Mouse (Mus musculus) megakaryocyte-erythroid progenitor cell, adult 5 weeks (primary cell): ENCODE results near the gene Tomm5. TPM values are rescaled to one million over a fixed set of nuclear protein-coding genes. Genes with fewer than 3 reads are reported as not detected.

Source experiments
- polyA plus RNA-seq: library from polyadenylated mRNA; stranded (reverse); fragments of >175 nt; gene quantifications from 2 replicates; pipeline ENCODE4 v1.2.3, GENCODE M21; 2012

Tomm5 gene
- polyA plus RNA-seq = 90.0 and 103 TPM in 2 replicates

DNA sequence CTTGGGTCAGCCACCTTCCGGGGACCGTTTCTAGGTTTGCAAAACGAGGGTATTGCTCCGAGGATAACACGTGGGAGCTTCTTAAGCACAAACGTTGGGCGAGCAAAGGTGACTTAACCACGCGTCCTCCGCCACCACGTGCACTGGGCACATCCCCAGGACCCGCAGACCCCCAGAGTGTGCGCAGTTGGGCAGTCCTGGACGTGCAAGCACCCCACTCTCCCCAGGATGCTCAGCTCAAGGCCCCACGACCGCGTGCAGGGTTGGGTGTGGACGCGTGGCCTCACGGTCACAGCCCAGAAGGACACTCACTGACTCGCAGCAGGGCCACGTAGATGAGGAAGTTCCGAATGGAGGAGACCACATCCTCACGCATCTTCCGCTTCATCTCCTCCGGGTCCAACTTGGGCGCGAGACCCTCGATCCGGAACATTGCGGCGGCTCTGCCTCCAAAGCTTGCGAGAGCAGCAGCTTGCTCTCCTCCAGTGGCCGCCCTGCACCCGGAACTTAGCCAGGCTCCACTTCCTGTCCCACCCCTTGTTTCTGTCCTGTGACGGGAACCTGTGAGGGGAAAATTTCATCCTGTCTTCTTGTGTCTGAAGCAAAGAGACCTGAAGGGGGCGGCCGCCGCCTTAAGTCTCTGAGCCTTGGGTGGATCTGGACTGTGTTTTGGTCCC is at the start of gene Tomm5:
Gene Tomm5, minus strand, starts transcription at position 514 of the 677 bp plus-strand sequence.

GRCm38 (mm10) chr4:45084021-45084894 is 23.7 kb downstream of the Tomm5 start, which contains the start of gene Fbxo10:
TSS of gene Fbxo10 (minus strand) at chr4:45084604.

Other genes starting within 250 kb of the Tomm5 start
- 33.5 TPM in 2 replicates for gene Grhpr, start 126.7 kb downstream of the Tomm5 start, polyA plus RNA-seq
- 3.0 and 3.2 TPM in 2 replicates for gene Zbtb5, start 95.7 kb downstream of the Tomm5 start, polyA plus RNA-seq
- gene Polr1e, start 89.5 kb downstream of the Tomm5 start, polyA plus RNA-seq = 8.3 and 13.6 TPM in 2 replicates
- 3.9 and 4.4 TPM in 2 replicates for gene Fbxo10, start 23.5 kb downstream of the Tomm5 start, polyA plus RNA-seq
- 0.04 and 0.09 TPM in 2 replicates for gene Frmpd1, start 76.8 kb upstream of the Tomm5 start, polyA plus RNA-seq
- 1.8 and 3.0 TPM in 2 replicates for gene Trmt10b, start 189.0 kb upstream of the Tomm5 start, polyA plus RNA-seq
- gene Dcaf10, start 234.0 kb upstream of the Tomm5 start, polyA plus RNA-seq = 40.7 and 42.2 TPM in 2 replicates
- 74.8 and 75.8 TPM in 2 replicates for gene Exosc3, start 234.6 kb upstream of the Tomm5 start, polyA plus RNA-seq